Mouse (Mus musculus): ENCODE measurements around the gene Itih1.

- TF ChIP-seq POLR2A (IDR thresholded peaks at IDR 0.05; ENCODE audit: borderline replicate concordance, extremely low read depth, insufficient read depth, insufficient read length, poor library complexity, severe bottlenecking), result no peak
- TF ChIP-seq CTCF (IDR thresholded peaks at IDR 0.05; ENCODE audit: borderline replicate concordance, extremely low read depth, insufficient read depth, insufficient read length), result no peak
Observed at GRCm38 (mm10) chr14:30944745-30945144, 1.7 kb upstream of the Itih1 start.

Measured in brain, embryonic 14.5 days (tissue).